ENCODE assay signal across 15 mouse cellular contexts in the genomic region with DNA sequence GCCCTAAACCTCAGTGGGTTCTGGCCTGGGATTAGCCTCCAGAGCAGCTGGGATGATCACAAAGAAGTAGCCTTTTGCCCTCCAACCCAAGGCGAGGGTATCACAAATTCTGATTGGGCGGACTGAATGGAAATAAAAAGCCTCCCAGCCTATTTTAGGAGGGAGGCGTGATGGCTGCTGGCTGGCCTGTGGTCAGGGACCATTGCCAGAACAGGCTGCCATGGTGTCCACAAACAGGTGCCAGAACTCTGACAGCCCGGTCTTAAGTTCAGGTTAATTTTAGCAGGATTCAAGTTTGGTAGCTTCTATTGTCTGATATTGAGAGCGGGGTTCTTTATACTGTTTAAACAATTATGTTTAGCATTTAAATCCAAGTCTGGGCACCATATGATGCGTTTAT. TPM values are rescaled to one million over a fixed set of nuclear protein-coding genes. Genes with fewer than 3 reads are reported as not detected.
DNase-seq lines count a peak whose midpoint lies in the region; ATAC-seq and TF ChIP-seq lines count a peak whose summit lies in the region.
"Had no signal": no experiment of that assay in that cellular context is flagged by ENCODE, and none has a peak within 500 bp of the region (broad histone marks: within the 10 kb centered on the region; RNA-seq: fewer than 3 reads in every experiment).

No protein-coding gene starts in this region.

- no peaks in the 10 kb centered on the region for H3K4me1 ChIP-seq in limb, embryonic 14.5 days (ENCODE audit: control insufficient read depth, insufficient read depth, low read length)
- no peaks in the 10 kb centered on the region for H3K4me1 ChIP-seq in hindbrain, embryonic 12.5 days
- H3K4me1 ChIP-seq: midbrain, embryonic 12.5 days; stomach, embryonic 15.5 days had no signal

- H3K4me3 ChIP-seq in limb, embryonic 14.5 days (replicated peaks; ENCODE audit: low read length) = no peak overlapping the region
- H3K4me3 ChIP-seq in hindbrain, embryonic 12.5 days = no peak overlapping the region
- H3K4me3 ChIP-seq: embryonic facial prominence, embryonic 15.5 days; limb, embryonic 15.5 days; midbrain, embryonic 12.5 days; stomach, embryonic 15.5 days had no signal

- H3K9me3 ChIP-seq in limb, embryonic 14.5 days (ENCODE audit: control insufficient read depth, low read length) = no peaks in the 10 kb centered on the region
- H3K9me3 ChIP-seq in hindbrain, embryonic 12.5 days (replicated peaks) = no peaks in the 10 kb centered on the region
- H3K9me3 ChIP-seq: embryonic facial prominence, embryonic 15.5 days; G1E; limb, embryonic 15.5 days; midbrain, embryonic 12.5 days; stomach, embryonic 15.5 days had no signal

- H3K4me2 ChIP-seq in limb, embryonic 14.5 days (replicated peaks; ENCODE audit: low read depth, low read length, severe bottlenecking) = no peak overlapping the region
- H3K4me2 ChIP-seq in hindbrain, embryonic 12.5 days (replicated peaks) = no peak overlapping the region
- H3K4me2 ChIP-seq: embryonic facial prominence, embryonic 15.5 days; limb, embryonic 15.5 days; midbrain, embryonic 12.5 days; stomach, embryonic 15.5 days had no signal

- no peak overlapping the region for H3K9ac ChIP-seq in limb, embryonic 14.5 days (ENCODE audit: low read depth, low read length, severe bottlenecking)
- H3K9ac ChIP-seq in hindbrain, embryonic 12.5 days = no peak overlapping the region
- H3K9ac ChIP-seq: embryonic facial prominence, embryonic 15.5 days; limb, embryonic 15.5 days; midbrain, embryonic 12.5 days; stomach, embryonic 15.5 days had no signal

- no peaks in the 10 kb centered on the region for H3K36me3 ChIP-seq in limb, embryonic 14.5 days (ENCODE audit: control insufficient read depth, insufficient read depth, low read length)
- H3K36me3 ChIP-seq in hindbrain, embryonic 12.5 days = no peaks in the 10 kb centered on the region
- H3K36me3 ChIP-seq: embryonic facial prominence, embryonic 15.5 days; G1E; limb, embryonic 15.5 days; midbrain, embryonic 12.5 days; stomach, embryonic 15.5 days had no signal

- H3K27ac ChIP-seq in limb, embryonic 14.5 days (replicated peaks; ENCODE audit: low read depth, low read length) = no peak overlapping the region
- no peak overlapping the region for H3K27ac ChIP-seq in hindbrain, embryonic 12.5 days
- H3K27ac ChIP-seq: embryonic facial prominence, embryonic 15.5 days; kidney, postnatal 0 days; limb, embryonic 15.5 days; midbrain, embryonic 12.5 days; stomach, embryonic 15.5 days had no signal

- peak; percentile 43 for DNase-seq in left cerebral cortex, postnatal 4 days
- no peak for DNase-seq in left cerebral cortex, adult 11 months (ENCODE audit: low spot score)
- peak; percentile 81 for DNase-seq in cerebellum, postnatal 10 days
- DNase-seq in gastrocnemius, postnatal 14 days = peak; percentile 80
- DNase-seq in limb, embryonic 14.5 days (ENCODE audit: low spot score) = no peak
- no peak for DNase-seq in natural killer cell, adult 2 months (ENCODE audit: low spot score in 2 of 2)
- DNase-seq: adrenal gland, postnatal 36 days had no signal

- ATAC-seq in limb, embryonic 14.5 days (ENCODE audit: low FRiP score, low read depth) = peak; percentile 49; the same call in 1 of the 2 replicates
- ATAC-seq in hindbrain, embryonic 12.5 days (ENCODE audit: low FRiP score) = no peak
- ATAC-seq in CD4-positive, CD25-positive, alpha-beta regulatory T cell, adult 4 months = no peak

- no peak for TF ChIP-seq POLR2A in limb, embryonic 14.5 days (IDR thresholded peaks at IDR 0.05; ENCODE audit: borderline replicate concordance, extremely low read depth, insufficient read depth, insufficient read length)

- intact Hi-C loops in left cerebral cortex, postnatal 4 days (cut with DNase I) = no loop called here
- intact Hi-C loops in gastrocnemius, postnatal 14 days (cut with DNase I; ENCODE audit: low total_unique reads) = no loop called here

- 63% methylated on average over 6 of the region's 6 CpGs for WGBS in limb, embryonic 14.5 days
- 75% methylated on average over 6 of the region's 6 CpGs for WGBS in hindbrain, embryonic 12.5 days

- H3K27me3 ChIP-seq in limb, embryonic 14.5 days (ENCODE audit: control insufficient read depth, insufficient read depth, low read length) = no peaks in the 10 kb centered on the region
- no peaks in the 10 kb centered on the region for H3K27me3 ChIP-seq in hindbrain, embryonic 12.5 days
- H3K27me3 ChIP-seq: embryonic facial prominence, embryonic 15.5 days; limb, embryonic 15.5 days; midbrain, embryonic 12.5 days; stomach, embryonic 15.5 days had no signal

RNA-seq across cellular contexts. Expression of gene Tmem38a, which starts 16.0 kb away (rescaled TPM):
- 10 to 100 TPM; 32.4 to 33.4 TPM for total RNA-seq in left cerebral cortex, postnatal 4 days (2021)
- 1,000 to 10,000 TPM; 1,133 to 1,242 TPM for total RNA-seq in gastrocnemius, postnatal 14 days (2021)
- polyA plus RNA-seq in limb, embryonic 14.5 days (2012; rRNA removed) = 44.2 and 55.9 TPM in 2 replicates
- 36.5 and 41.4 TPM in 2 replicates for polyA plus RNA-seq in limb, embryonic 14.5 days (2014; fragmentation: Nextera tagmentation; extraction: Ambion mirVana)
- 14.7 and 14.8 TPM in 2 replicates for polyA plus RNA-seq in hindbrain, embryonic 12.5 days (2016; fragmentation: Nextera tagmentation; extraction: Ambion mirVana)
- 1 to 10 TPM; 1.0 TPM for polyA plus RNA-seq in CD4-positive, CD25-positive, alpha-beta regulatory T cell, adult 4 months (2017; shearing (Covaris generic))

RNA-seq across cellular contexts. Expression of gene Smim7, which starts 16.9 kb away (rescaled TPM):
- 100 to 1,000 TPM; 131 to 140 TPM for total RNA-seq in left cerebral cortex, postnatal 4 days (2021)
- 10 to 100 TPM; 80.0 to 81.2 TPM for total RNA-seq in gastrocnemius, postnatal 14 days (2021)
- polyA plus RNA-seq in limb, embryonic 14.5 days (2012; rRNA removed) = 67.3 and 75.6 TPM in 2 replicates
- polyA plus RNA-seq in limb, embryonic 14.5 days (2014; fragmentation: Nextera tagmentation; extraction: Ambion mirVana) = 115 and 118 TPM in 2 replicates
- polyA plus RNA-seq in hindbrain, embryonic 12.5 days (2016; fragmentation: Nextera tagmentation; extraction: Ambion mirVana) = 121 and 124 TPM in 2 replicates
- 10 to 100 TPM; 81.0 to 98.1 TPM for polyA plus RNA-seq in CD4-positive, CD25-positive, alpha-beta regulatory T cell, adult 4 months (2017; shearing (Covaris generic))

RNA-seq across cellular contexts. Expression of gene Med26, which starts 39.7 kb away (rescaled TPM):
- 10 to 100 TPM; 13.3 to 13.8 TPM for total RNA-seq in left cerebral cortex, postnatal 4 days (2021)
- 10 to 100 TPM in 1 of 2 experiments, 1 to 10 TPM in 1; 7.4 to 12.0 TPM for total RNA-seq in gastrocnemius, postnatal 14 days (2021)
- polyA plus RNA-seq in limb, embryonic 14.5 days (2012; rRNA removed) = 17.0 and 24.6 TPM in 2 replicates
- 16.4 and 18.3 TPM in 2 replicates for polyA plus RNA-seq in limb, embryonic 14.5 days (2014; fragmentation: Nextera tagmentation; extraction: Ambion mirVana)
- polyA plus RNA-seq in hindbrain, embryonic 12.5 days (2016; fragmentation: Nextera tagmentation; extraction: Ambion mirVana) = 17.7 and 22.0 TPM in 2 replicates
- polyA plus RNA-seq in CD4-positive, CD25-positive, alpha-beta regulatory T cell, adult 4 months (2017; shearing (Covaris generic)) = 1 to 10 TPM; 3.6 to 6.5 TPM

RNA-seq across cellular contexts. Expression of gene Nwd1, which starts 58.7 kb away (rescaled TPM):
- 10 to 100 TPM; 21.6 to 23.4 TPM for total RNA-seq in left cerebral cortex, postnatal 4 days (2021)
- under 1 TPM; 0.47 to 0.53 TPM for total RNA-seq in gastrocnemius, postnatal 14 days (2021)
- polyA plus RNA-seq in limb, embryonic 14.5 days (2012; rRNA removed) = 0.15 and 0.26 TPM in 2 replicates
- 0.21 TPM in 1 of 2 replicates, not detected in the other for polyA plus RNA-seq in limb, embryonic 14.5 days (2014; fragmentation: Nextera tagmentation; extraction: Ambion mirVana)
- 0.64 and 0.68 TPM in 2 replicates for polyA plus RNA-seq in hindbrain, embryonic 12.5 days (2016; fragmentation: Nextera tagmentation; extraction: Ambion mirVana)
- polyA plus RNA-seq in CD4-positive, CD25-positive, alpha-beta regulatory T cell, adult 4 months (2017; shearing (Covaris generic)) = under 1 TPM in 1 of 2 experiments, not detected in 1; 0.14 TPM
- polyA plus RNA-seq: kidney, postnatal 0 days had no signal

Comparison
In these comparisons a context has a peak if more than half of its experiments do, and no peak if none do; other contexts are left out.
1. DNase-seq: peak in left cerebral cortex, postnatal 4 days (single experiment), cerebellum, postnatal 10 days (2 of 2) and gastrocnemius, postnatal 14 days (single experiment); none in left cerebral cortex, adult 11 months (single experiment), limb, embryonic 14.5 days (single experiment) and natural killer cell, adult 2 months (0 of 2).